Mouse (Mus musculus) left cerebral cortex, adult 2 months (tissue): ENCODE results near the gene Cldnd2. TPM values are rescaled to one million over a fixed set of nuclear protein-coding genes. Genes with fewer than 3 reads are reported as not detected.

Experiments
- DNase-seq, 2 experiments: peaks; one replicate each; pipeline ENCODE4 v3.0.0; 2021 to 2022; ENCODE audit warnings: low spot score in 2 of 2, mixed read lengths in 1 of 2; ENCODE audit errors: extremely low spot score in 1 of 2
- H3K27ac ChIP-seq: fragments of 200-600 bp; 2 replicates; pipeline ENCODE4 v1.8.1; 2022
- H3K4me3 ChIP-seq: fragments of 200-600 bp; 2 replicates; pipeline ENCODE4 v1.8.1; 2022
- CTCF ChIP-seq: fragments of 200-600 bp; IDR thresholded peaks from 2 replicates; pipeline ENCODE4 v1.8.1; 2022; ENCODE audit warnings: antibody characterized with exemption, mild to moderate bottlenecking, moderate library complexity
- intact Hi-C: fragments of 180-260 bp; cut with DNase I; formaldehyde crosslinking; loops from one replicate; pipeline ENCODE4 v1.15.1; 2025
- total RNA-seq, 2 experiments: library from RNA; stranded (reverse); gene quantifications; 2 replicates each; pipeline ENCODE4 v1.2.3; 2021

Gene Cldnd2
- total RNA-seq, 2 experiments from 2014 or later: not detected

GRCm38 (mm10) chr7:43429500-43429899, 11.1 kb upstream of the Cldnd2 start:
- DNase-seq: no peak
- no peak overlapping the region for H3K4me3 ChIP-seq
- intact Hi-C loops: no loop called here
- no peak for TF ChIP-seq CTCF
- H3K27ac ChIP-seq: no peak overlapping the region

GRCm38 (mm10) chr7:43432891-43433290, 7.7 kb upstream of the Cldnd2 start:
- Histone ChIP-seq H3K4me3 (no peak overlapping the region), H3K27ac (no peak overlapping the region)
- TF ChIP-seq CTCF: no peak
- intact Hi-C loops: no loop called here
- DNase-seq: no peak

GRCm38 (mm10) chr7:43434676-43435075, 5.9 kb upstream of the Cldnd2 start:
- no peak for TF ChIP-seq CTCF
- no peak for DNase-seq
- intact Hi-C loops: no loop called here
- no peak overlapping the region for H3K27ac ChIP-seq
- no peak overlapping the region for H3K4me3 ChIP-seq

GRCm38 (mm10) chr7:43436341-43437255, 4.0 kb upstream of the Cldnd2 start, which contains the start of gene Nkg7:
TSS of gene Nkg7 (plus strand) at chr7:43437073.
- intact Hi-C loops: no loop called here
- H3K27ac ChIP-seq: no peak within 1 kb of the TSS
- no peak for DNase-seq
- TF ChIP-seq CTCF: no peak
- no peak within 1 kb of the TSS for H3K4me3 ChIP-seq

- Histone ChIP-seq H3K27ac (no peak overlapping the region), H3K4me3 (no peak overlapping the region)
- no peak for DNase-seq
- intact Hi-C loops: no loop called here
- TF ChIP-seq CTCF: no peak
Observed at GRCm38 (mm10) chr7:43438611-43439010, 2.0 kb upstream of the Cldnd2 start.

- no peak for DNase-seq
- Histone ChIP-seq H3K27ac (no peak overlapping the region), H3K4me3 (no peak overlapping the region)
- intact Hi-C loops: loop anchor here (5.0 to 10.0 kb wide), 3 partner anchors 51 to 234 kb away; partner anchors contain the start of genes Ctu1, Iglon5 and Zfp715
- TF ChIP-seq CTCF: no peak
Observed at GRCm38 (mm10) chr7:43441071-43441470, 489 bp downstream of the Cldnd2 start.

- no peak for DNase-seq
- no peak for TF ChIP-seq CTCF
- intact Hi-C loops: loop anchor here (5.0 to 10.0 kb wide), 3 partner anchors 50 to 232 kb away; partner anchors contain the start of genes Ctu1, Iglon5 and Zfp715
- Histone ChIP-seq H3K4me3 (peak overlapping the region; percentile 56), H3K27ac (peak overlapping the region; percentile 89; the same call in 1 of the 2 replicates)
Observed at GRCm38 (mm10) chr7:43442684-43443083, 2.1 kb downstream of the Cldnd2 start.

- peak overlapping the region; percentile 89 for H3K27ac ChIP-seq
- no peak for TF ChIP-seq CTCF
- intact Hi-C loops: loop anchor here (5.0 to 10.0 kb wide), 3 partner anchors 49 to 231 kb away; partner anchors contain the start of genes Ctu1, Iglon5 and Zfp715
- peak overlapping the region; percentile 56 for H3K4me3 ChIP-seq
- peak; percentile 70 to 71 for DNase-seq
Observed at GRCm38 (mm10) chr7:43443126-43443916, 2.7 kb downstream of the Cldnd2 start.

GRCm38 (mm10) chr7:43443917-43444293, 3.3 kb downstream of the Cldnd2 start, which contains the start of the genes Etfb and Gm45233:
TSS of gene Etfb (plus strand) at chr7:43444083.
TSS of gene Gm45233 (plus strand) at chr7:43444128.
- peak within 1 kb of the TSS; percentile 89 for H3K27ac ChIP-seq
- DNase-seq: peak; percentile 91 to 94
- no peak for TF ChIP-seq CTCF
- peak within 1 kb of the TSS; percentile 56 for H3K4me3 ChIP-seq
- intact Hi-C loops: loop anchor here (5.0 to 10.0 kb wide), 3 partner anchors 48 to 231 kb away; partner anchors contain the start of genes Ctu1, Iglon5 and Zfp715

- DNase-seq: no peak
- Histone ChIP-seq H3K4me3 (no peak overlapping the region), H3K27ac (no peak overlapping the region)
- TF ChIP-seq CTCF: no peak
- intact Hi-C loops: loop anchor here (10.0 kb wide), 1 partner anchor 227 kb away; the partner anchor contains the start of gene Ctu1
Observed at GRCm38 (mm10) chr7:43447801-43448200, 7.2 kb downstream of the Cldnd2 start.

GRCm38 (mm10) chr7:43448246-43448645, 7.7 kb downstream of the Cldnd2 start:
- no peak overlapping the region for H3K4me3 ChIP-seq
- H3K27ac ChIP-seq: no peak overlapping the region
- TF ChIP-seq CTCF: no peak
- intact Hi-C loops: loop anchor here (10.0 kb wide), 1 partner anchor 227 kb away; the partner anchor contains the start of gene Ctu1
- DNase-seq: no peak

GRCm38 (mm10) chr7:43449811-43450210, 9.2 kb downstream of the Cldnd2 start:
- H3K27ac ChIP-seq: no peak overlapping the region
- intact Hi-C loops: loop anchor here (10.0 kb wide), 1 partner anchor 225 kb away; the partner anchor contains the start of gene Ctu1
- no peak overlapping the region for H3K4me3 ChIP-seq
- no peak for DNase-seq
- no peak for TF ChIP-seq CTCF
